Mouse (Mus musculus): ENCODE measurements around the gene Olfr576. TPM values are rescaled to one million over a fixed set of nuclear protein-coding genes. Genes with fewer than 3 reads are reported as not detected.
A peak's percentile ranks its signal among the peaks of the same experiment; 100 is the strongest.

The Olfr576 gene
- polyA plus RNA-seq, 1 experiment from 2014 or later: not detected

- no peak overlapping the region for H3K4me2 ChIP-seq
- no peaks in the 10 kb centered on the region for H3K9me3 ChIP-seq (replicated peaks)
- 0 out of 2 replicates have a peak, but pooled peaks cover 3% of the 10 kb centered on the region for H3K4me1 ChIP-seq (replicated peaks)
- no peak overlapping the region for H3K9ac ChIP-seq
- ATAC-seq (ENCODE audit: insufficient number of reproducible peaks, low FRiP score): no peak
- no peak overlapping the region for H3K4me3 ChIP-seq
- H3K36me3 ChIP-seq: no peaks in the 10 kb centered on the region
- H3K27ac ChIP-seq (ENCODE audit: poor library complexity, severe bottlenecking): no peak overlapping the region
- 45% methylated on average over 3 of the region's 3 CpGs for WGBS
- H3K27me3 ChIP-seq (replicated peaks): no peaks in the 10 kb centered on the region
These were observed 4.3 kb upstream of the Olfr576 start for GRCm38 (mm10) chr7:102958137-102958536.

DNA sequence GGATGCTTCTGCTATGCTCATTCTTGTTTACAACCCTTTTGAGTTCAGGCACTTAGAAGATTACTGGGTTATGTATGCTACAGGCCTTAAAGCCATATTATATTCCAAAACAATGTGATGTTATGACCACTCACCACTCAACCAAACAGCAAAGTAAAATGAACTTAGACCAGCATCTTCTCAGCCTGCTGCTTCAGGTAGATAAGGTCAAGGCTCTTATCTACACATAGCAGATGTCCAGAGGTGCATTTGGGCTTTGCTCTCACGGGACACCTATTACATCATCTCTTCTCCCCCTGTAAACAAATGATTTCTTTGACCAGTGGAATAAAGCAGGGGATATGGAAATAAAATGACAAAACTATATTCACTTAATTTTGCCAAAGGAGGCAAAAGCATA, 3.9 kb upstream of the Olfr576 start, which contains the start of gene Olfr575:
Gene Olfr575, minus strand, starts transcription at position 183 of the 400 bp plus-strand sequence.
- Histone ChIP-seq H3K36me3 (no peaks in the 10 kb centered on the region), H3K9ac (no peak within 1 kb of the TSS), H3K4me2 (no peak within 1 kb of the TSS), H3K27ac (ENCODE audit: poor library complexity, severe bottlenecking) (no peak within 1 kb of the TSS), H3K27me3 (replicated peaks) (no peaks in the 10 kb centered on the region), H3K9me3 (replicated peaks) (no peaks in the 10 kb centered on the region), H3K4me3 (no peak within 1 kb of the TSS), H3K4me1 (replicated peaks) (0 out of 2 replicates have a peak, but pooled peaks cover 3% of the 10 kb centered on the region)
- ATAC-seq (ENCODE audit: insufficient number of reproducible peaks, low FRiP score): peak; percentile 93
- 24% methylated on average over 1 of the region's 1 CpGs for WGBS

DNA sequence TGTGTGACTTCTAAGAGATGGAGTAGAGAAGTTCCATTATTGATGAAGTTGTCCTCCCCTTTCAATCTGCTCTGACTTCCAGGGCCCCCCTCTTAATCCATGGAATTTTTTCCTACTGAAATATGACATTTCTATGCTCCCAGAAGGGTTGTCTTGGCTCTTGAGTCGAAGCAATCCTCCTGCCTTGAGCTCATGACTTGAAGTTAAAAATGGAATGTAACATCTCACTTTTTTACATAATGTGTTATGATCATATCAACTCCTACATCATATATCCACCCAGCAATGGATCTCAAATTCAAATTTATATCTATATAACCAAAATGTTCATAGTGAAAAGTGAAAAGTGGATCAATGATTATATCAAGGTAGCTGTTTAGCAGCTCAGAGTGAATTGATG, 11.9 kb downstream of the Olfr576 start:
- H3K9ac ChIP-seq: no peak overlapping the region
- WGBS: 53% methylated on average over 1 of the region's 1 CpGs
- H3K27me3 ChIP-seq (replicated peaks): no peaks in the 10 kb centered on the region
- no peaks in the 10 kb centered on the region for H3K4me1 ChIP-seq (replicated peaks)
- no peaks in the 10 kb centered on the region for H3K36me3 ChIP-seq
- H3K27ac ChIP-seq (ENCODE audit: poor library complexity, severe bottlenecking): no peak overlapping the region
- no peak for ATAC-seq (ENCODE audit: insufficient number of reproducible peaks, low FRiP score)
- H3K4me3 ChIP-seq: no peak overlapping the region
- H3K9me3 ChIP-seq (replicated peaks): no peaks in the 10 kb centered on the region
- no peak overlapping the region for H3K4me2 ChIP-seq

GRCm38 (mm10) chr7:102975843-102976242, 13.4 kb downstream of the Olfr576 start, which contains the start of gene Olfr577:
TSS of gene Olfr577 (minus strand) at chr7:102975943.
- H3K36me3 ChIP-seq: no peaks in the 10 kb centered on the region
- no peak within 1 kb of the TSS for H3K9ac ChIP-seq
- no peaks in the 10 kb centered on the region for H3K4me1 ChIP-seq (replicated peaks)
- no peak within 1 kb of the TSS for H3K4me3 ChIP-seq
- H3K27me3 ChIP-seq (replicated peaks): no peaks in the 10 kb centered on the region
- H3K4me2 ChIP-seq: no peak within 1 kb of the TSS
- H3K27ac ChIP-seq (ENCODE audit: poor library complexity, severe bottlenecking): no peak within 1 kb of the TSS
- WGBS: 75% methylated on average over 2 of the region's 2 CpGs
- no peaks in the 10 kb centered on the region for H3K9me3 ChIP-seq (replicated peaks)
- ATAC-seq (ENCODE audit: insufficient number of reproducible peaks, low FRiP score): no peak

GRCm38 (mm10) chr7:102989224-102989623, 26.8 kb downstream of the Olfr576 start, which contains the start of gene Olfr578:
TSS of gene Olfr578 (minus strand) at chr7:102989324.
- 39% methylated on average over 3 of the region's 3 CpGs for WGBS

More at GRCm38 (mm10) chr7:102989224-102989623, 26.8 kb downstream of the Olfr576 start, which contains the start of gene Olfr578:
- Histone ChIP-seq H3K36me3 (no peaks in the 10 kb centered on the region), H3K9me3 (replicated peaks) (no peaks in the 10 kb centered on the region), H3K9ac (no peak within 1 kb of the TSS), H3K4me3 (no peak within 1 kb of the TSS), H3K27ac (ENCODE audit: poor library complexity, severe bottlenecking) (no peak within 1 kb of the TSS), H3K4me1 (replicated peaks) (no peaks in the 10 kb centered on the region), H3K27me3 (replicated peaks) (no peaks in the 10 kb centered on the region), H3K4me2 (no peak within 1 kb of the TSS)
- no peak for ATAC-seq (ENCODE audit: insufficient number of reproducible peaks, low FRiP score)

Other genes with a start within 250 kb of the Olfr576 start
- gene Olfr33, start 243.6 kb upstream of the Olfr576 start, polyA plus RNA-seq (2016; fragmentation: Nextera tagmentation; extraction: Ambion mirVana): not detected in 2 replicates
- gene Olfr559, start 235.2 kb upstream of the Olfr576 start, polyA plus RNA-seq (2016; fragmentation: Nextera tagmentation; extraction: Ambion mirVana): not detected in 2 replicates
- not detected in 2 replicates for gene Olfr560, start 203.3 kb upstream of the Olfr576 start, polyA plus RNA-seq (2016; fragmentation: Nextera tagmentation; extraction: Ambion mirVana)
- gene Olfr78, start 203.2 kb upstream of the Olfr576 start, polyA plus RNA-seq (2016; fragmentation: Nextera tagmentation; extraction: Ambion mirVana): not detected in 2 replicates
- not detected in 2 replicates for gene Olfr561, start 191.4 kb upstream of the Olfr576 start, polyA plus RNA-seq (2016; fragmentation: Nextera tagmentation; extraction: Ambion mirVana)
- not detected in 2 replicates for gene Olfr564, start 159.2 kb upstream of the Olfr576 start, polyA plus RNA-seq (2016; fragmentation: Nextera tagmentation; extraction: Ambion mirVana)
- not detected in 2 replicates for gene Olfr566, start 103.9 kb upstream of the Olfr576 start, polyA plus RNA-seq (2016; fragmentation: Nextera tagmentation; extraction: Ambion mirVana)
- gene Olfr568, start 85.5 kb upstream of the Olfr576 start, polyA plus RNA-seq (2016; fragmentation: Nextera tagmentation; extraction: Ambion mirVana): not detected in 2 replicates
- gene Olfr569, start 71.8 kb upstream of the Olfr576 start, polyA plus RNA-seq (2016; fragmentation: Nextera tagmentation; extraction: Ambion mirVana): not detected in 2 replicates
- gene Olfr570, start 68.1 kb upstream of the Olfr576 start, polyA plus RNA-seq (2016; fragmentation: Nextera tagmentation; extraction: Ambion mirVana): not detected in 2 replicates
- not detected in 2 replicates for gene Olfr571, start 45.1 kb upstream of the Olfr576 start, polyA plus RNA-seq (2016; fragmentation: Nextera tagmentation; extraction: Ambion mirVana)
- not detected in 2 replicates for gene Olfr572, start 38.3 kb upstream of the Olfr576 start, polyA plus RNA-seq (2016; fragmentation: Nextera tagmentation; extraction: Ambion mirVana)
- gene Olfr573-ps1, start 20.1 kb upstream of the Olfr576 start, polyA plus RNA-seq (2016; fragmentation: Nextera tagmentation; extraction: Ambion mirVana): not detected in 2 replicates
- gene Olfr574, start 14.2 kb upstream of the Olfr576 start, polyA plus RNA-seq (2016; fragmentation: Nextera tagmentation; extraction: Ambion mirVana): not detected in 2 replicates
- gene Olfr575, start 3.9 kb upstream of the Olfr576 start, polyA plus RNA-seq (2016; fragmentation: Nextera tagmentation; extraction: Ambion mirVana): not detected in 2 replicates
- gene Olfr577, start 13.3 kb downstream of the Olfr576 start, polyA plus RNA-seq (2016; fragmentation: Nextera tagmentation; extraction: Ambion mirVana): not detected in 2 replicates
- gene Olfr578, start 26.7 kb downstream of the Olfr576 start, polyA plus RNA-seq (2016; fragmentation: Nextera tagmentation; extraction: Ambion mirVana): not detected in 2 replicates
- gene Olfr582, start 75.4 kb downstream of the Olfr576 start, polyA plus RNA-seq (2016; fragmentation: Nextera tagmentation; extraction: Ambion mirVana): not detected in 2 replicates
- gene Olfr583, start 88.6 kb downstream of the Olfr576 start, polyA plus RNA-seq (2016; fragmentation: Nextera tagmentation; extraction: Ambion mirVana): not detected in 2 replicates
- not detected in 2 replicates for gene Olfr584, start 119.2 kb downstream of the Olfr576 start, polyA plus RNA-seq (2016; fragmentation: Nextera tagmentation; extraction: Ambion mirVana)
- not detected in 2 replicates for gene Olfr585, start 135.1 kb downstream of the Olfr576 start, polyA plus RNA-seq (2016; fragmentation: Nextera tagmentation; extraction: Ambion mirVana)
- gene Olfr586, start 163.0 kb downstream of the Olfr576 start, polyA plus RNA-seq (2016; fragmentation: Nextera tagmentation; extraction: Ambion mirVana): not detected in 2 replicates
- gene Olfr588-ps1, start 178.2 kb downstream of the Olfr576 start, polyA plus RNA-seq (2016; fragmentation: Nextera tagmentation; extraction: Ambion mirVana): not detected in 2 replicates
- gene Olfr589, start 193.7 kb downstream of the Olfr576 start, polyA plus RNA-seq (2016; fragmentation: Nextera tagmentation; extraction: Ambion mirVana): not detected in 2 replicates
- not detected in 2 replicates for gene Olfr591, start 215.7 kb downstream of the Olfr576 start, polyA plus RNA-seq (2016; fragmentation: Nextera tagmentation; extraction: Ambion mirVana)
- not detected in 2 replicates for gene Olfr592, start 222.1 kb downstream of the Olfr576 start, polyA plus RNA-seq (2016; fragmentation: Nextera tagmentation; extraction: Ambion mirVana)
- gene Olfr593, start 249.2 kb downstream of the Olfr576 start, polyA plus RNA-seq (2016; fragmentation: Nextera tagmentation; extraction: Ambion mirVana): not detected in 2 replicates